Mouse (Mus musculus) liver, adult 2 months (tissue): ENCODE data around the gene Snap47.

ENCODE experiments used
- CTCF ChIP-seq: fragments of 200-500 bp; IDR thresholded peaks from 2 replicates; pipeline ENCODE4 v1.5.1; 2011; ENCODE audit warnings: low read depth, low read length, control low read depth
- POLR2A ChIP-seq: fragments of 200-500 bp; IDR thresholded peaks from 2 replicates; pipeline ENCODE4 v1.6.1; 2011; ENCODE audit warnings: low read length, control low read depth; ENCODE audit not compliant: insufficient read depth; ENCODE audit errors: extremely low read depth

GRCm38 (mm10) chr11:59379547-59379946 lies 71.4 kb downstream of the Snap47 start:
- TF ChIP-seq POLR2A (no peak), CTCF (no peak)
